ENCODE assay signal across 7 mouse cellular contexts in the genomic region with DNA sequence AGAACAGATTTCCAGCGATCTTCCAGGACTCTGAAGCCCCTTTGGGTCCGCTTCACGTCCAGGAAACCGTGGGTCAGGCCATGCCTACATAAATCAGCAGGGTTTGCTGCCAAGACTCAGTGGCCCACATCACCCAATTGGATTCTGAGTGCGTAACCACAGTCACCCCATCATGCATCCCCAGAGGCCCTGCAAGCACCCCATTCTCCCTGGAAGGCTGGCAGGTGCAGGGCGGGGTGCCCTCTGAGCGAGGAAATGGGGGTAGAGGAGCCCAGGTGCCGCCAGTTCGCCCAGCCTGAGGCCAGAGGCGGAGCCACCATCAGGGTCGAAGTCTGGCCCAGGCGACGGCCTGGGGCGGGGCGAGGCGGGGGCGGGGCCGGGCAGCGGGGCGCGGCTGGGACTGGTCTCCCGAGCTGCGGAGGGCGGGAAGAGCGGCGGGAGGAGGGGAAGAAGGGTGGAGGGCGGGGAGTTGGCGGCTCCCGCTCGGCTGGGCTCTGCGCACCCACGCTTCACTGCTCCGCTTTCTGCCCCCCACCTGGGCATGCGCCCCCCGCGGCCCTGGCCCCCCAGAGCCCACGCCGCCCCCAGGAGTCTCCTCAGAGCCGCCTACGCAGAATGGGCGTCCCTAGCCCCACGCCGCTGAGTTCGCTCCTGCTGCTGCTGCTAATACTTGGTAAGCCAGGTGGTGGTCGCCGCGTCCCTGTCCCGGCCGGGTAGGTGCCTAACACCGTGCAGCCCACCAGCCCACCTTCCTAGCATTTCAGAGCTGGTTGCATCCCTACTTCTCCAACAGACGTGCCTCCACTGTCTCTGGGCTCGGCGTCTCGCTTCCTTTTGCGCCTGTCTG. TPM values are rescaled to one million over a fixed set of nuclear protein-coding genes. Genes with fewer than 3 reads are reported as not detected.
A peak's percentile ranks its signal among the peaks of the same experiment; 100 is the strongest.
DNase-seq lines count a peak whose midpoint lies in the region; ATAC-seq and TF ChIP-seq lines count a peak whose summit lies in the region.

No protein-coding gene starts in this region.

- H3K27ac ChIP-seq in hindbrain, postnatal 0 days, result peak overlapping the region; percentile 89
- H3K27ac ChIP-seq in limb, embryonic 11.5 days (replicated peaks; ENCODE audit: low read depth, low read length), result 0 out of 2 replicates have a peak overlapping the region, but pooled peaks have one; percentile 47
- H3K27ac ChIP-seq in midbrain, embryonic 12.5 days (replicated peaks), result peak overlapping the region; percentile 52
- peak overlapping the region; percentile 98 for H3K27ac ChIP-seq in small intestine, adult 2 months (ENCODE audit: insufficient read depth, low read depth, low read length)

- peak overlapping the region; percentile 87 for H3K4me2 ChIP-seq in hindbrain, postnatal 0 days (ENCODE audit: low read depth, low read length)
- H3K4me2 ChIP-seq in limb, embryonic 11.5 days (ENCODE audit: low read depth, severe bottlenecking), result peak overlapping the region; percentile 91
- H3K4me2 ChIP-seq in midbrain, embryonic 12.5 days (replicated peaks), result peak overlapping the region; percentile 73

- peaks cover 2% of the 10 kb centered on the region; the same call in 1 of the 2 replicates for H3K36me3 ChIP-seq in hindbrain, postnatal 0 days (ENCODE audit: insufficient read depth, low read length)
- no peaks in the 10 kb centered on the region for H3K36me3 ChIP-seq in limb, embryonic 11.5 days (ENCODE audit: control insufficient read depth, insufficient read depth, low read length)
- 0 out of 2 replicates have a peak, but pooled peaks cover 4% of the 10 kb centered on the region for H3K36me3 ChIP-seq in midbrain, embryonic 12.5 days
- H3K36me3 ChIP-seq in small intestine, adult 2 months (ENCODE audit: control insufficient read depth, insufficient read depth, low read length), result no peaks in the 10 kb centered on the region; the same call in 1 of the 2 replicates

- H3K4me3 ChIP-seq in hindbrain, postnatal 0 days (ENCODE audit: low read length), result peak overlapping the region; percentile 56
- peak overlapping the region; percentile 71 for H3K4me3 ChIP-seq in limb, embryonic 11.5 days (ENCODE audit: low read depth, low read length)
- peak overlapping the region; percentile 72 for H3K4me3 ChIP-seq in midbrain, embryonic 12.5 days
- H3K4me3 ChIP-seq in small intestine, adult 2 months (ENCODE audit: low read depth, low read length), result peak overlapping the region; percentile 70

- H3K9ac ChIP-seq in hindbrain, postnatal 0 days (replicated peaks; ENCODE audit: low read length), result peak overlapping the region; percentile 64
- peak overlapping the region; percentile 60 for H3K9ac ChIP-seq in limb, embryonic 11.5 days (ENCODE audit: low read length)
- peak overlapping the region; percentile 80 for H3K9ac ChIP-seq in midbrain, embryonic 12.5 days (replicated peaks)

- peak; percentile 54 for ATAC-seq in hindbrain, postnatal 0 days
- ATAC-seq in limb, embryonic 11.5 days (ENCODE audit: insufficient number of reproducible peaks, low FRiP score, low TSS enrichment, low read depth), result peak; percentile 73
- peak; percentile 79 for ATAC-seq in midbrain, embryonic 12.5 days (ENCODE audit: low FRiP score, low read depth)

- no peaks in the 10 kb centered on the region for H3K9me3 ChIP-seq in hindbrain, postnatal 0 days (ENCODE audit: low read length)
- H3K9me3 ChIP-seq in limb, embryonic 11.5 days (ENCODE audit: control insufficient read depth, low read length), result no peaks in the 10 kb centered on the region
- H3K9me3 ChIP-seq in midbrain, embryonic 12.5 days, result no peaks in the 10 kb centered on the region

- DNase-seq in adrenal gland, adult (ENCODE audit: inconsistent age in 2 of 2, low spot score in 1 of 2), result peak; percentile 93 to 98
- DNase-seq in cerebellum, postnatal 36 days, result peak; percentile 84 to 92
- DNase-seq in gastrocnemius, adult 8-10 months (ENCODE audit: low spot score in 2 of 2), result peak; percentile 75 to 79
- DNase-seq in hindbrain, postnatal 0 days (ENCODE audit: low spot score), result peak; percentile 87
- peak; percentile 93 for DNase-seq in limb, embryonic 11.5 days (ENCODE audit: low spot score)

- WGBS in hindbrain, postnatal 0 days, result under 1% methylated on average over 46 of the region's 55 CpGs
- 1% methylated on average over 44 of the region's 55 CpGs for WGBS in limb, embryonic 11.5 days
- WGBS in midbrain, embryonic 12.5 days, result under 1% methylated on average over 36 of the region's 55 CpGs
- WGBS in small intestine, adult 2 months, result 2% methylated on average over 50 of the region's 55 CpGs

- no peaks in the 10 kb centered on the region for H3K27me3 ChIP-seq in hindbrain, postnatal 0 days (ENCODE audit: insufficient read depth, low read length)
- H3K27me3 ChIP-seq in limb, embryonic 11.5 days (ENCODE audit: control insufficient read depth, insufficient read depth, low read length), result no peaks in the 10 kb centered on the region
- H3K27me3 ChIP-seq in midbrain, embryonic 12.5 days, result peaks cover 8% of the 10 kb centered on the region
- H3K27me3 ChIP-seq in small intestine, adult 2 months (ENCODE audit: control insufficient read depth, insufficient read depth, low read length), result no peaks in the 10 kb centered on the region

- peaks cover 20% of the 10 kb centered on the region for H3K4me1 ChIP-seq in hindbrain, postnatal 0 days (ENCODE audit: insufficient read depth, low read length)
- H3K4me1 ChIP-seq in limb, embryonic 11.5 days (ENCODE audit: control insufficient read depth, insufficient read depth, low read length), result peaks cover 12% of the 10 kb centered on the region; the same call in 1 of the 2 replicates
- H3K4me1 ChIP-seq in midbrain, embryonic 12.5 days, result peaks cover 72% of the 10 kb centered on the region
- H3K4me1 ChIP-seq in small intestine, adult 2 months (ENCODE audit: control insufficient read depth, insufficient read depth, insufficient read length, low read length), result peaks cover 13% of the 10 kb centered on the region; the same call in 1 of the 2 replicates

- TF ChIP-seq CTCF in hindbrain, postnatal 0 days (IDR thresholded peaks at IDR 0.05; ENCODE audit: low read depth), result no peak
- peak; percentile 5; the same call in 1 of the 2 replicates for TF ChIP-seq CTCF in small intestine, adult 2 months (IDR thresholded peaks at IDR 0.05; ENCODE audit: extremely low read depth, insufficient read length, insufficient replicate concordance, low read depth, low read length)

- TF ChIP-seq POLR2A in small intestine, adult 2 months (IDR thresholded peaks at IDR 0.05; ENCODE audit: low read depth, low read length), result peak; percentile 82

RNA-seq across cellular contexts. Expression of gene Atp1a2, which starts 14.3 kb away (rescaled TPM):
- total RNA-seq in gastrocnemius, adult 8-10 months (2022), result 100 to 1,000 TPM; 819 to 944 (median 894) TPM
- 546 and 572 TPM in 2 replicates for total RNA-seq in hindbrain, postnatal 0 days (2014; rRNA removed)
- polyA plus RNA-seq in hindbrain, postnatal 0 days (2015; fragmentation: Nextera tagmentation; extraction: Ambion mirVana), result 119 and 123 TPM in 2 replicates
- 1.4 and 1.5 TPM in 2 replicates for polyA plus RNA-seq in limb, embryonic 11.5 days (2014; fragmentation: Nextera tagmentation; extraction: Ambion mirVana)
- polyA plus RNA-seq in midbrain, embryonic 12.5 days (2016; fragmentation: Nextera tagmentation; extraction: Ambion mirVana), result 12.8 and 13.2 TPM in 2 replicates
- polyA plus RNA-seq in small intestine, adult 2 months (2012; rRNA removed), result 2.7 and 3.5 TPM in 2 replicates

RNA-seq across cellular contexts. Expression of gene Kcnj9, which starts 17.0 kb away (rescaled TPM):
- not detected for total RNA-seq in gastrocnemius, adult 8-10 months (2022)
- total RNA-seq in hindbrain, postnatal 0 days (2014; rRNA removed), result 8.0 and 9.8 TPM in 2 replicates
- 3.6 and 4.2 TPM in 2 replicates for polyA plus RNA-seq in hindbrain, postnatal 0 days (2015; fragmentation: Nextera tagmentation; extraction: Ambion mirVana)
- polyA plus RNA-seq in limb, embryonic 11.5 days (2014; fragmentation: Nextera tagmentation; extraction: Ambion mirVana), result not detected in 2 replicates
- 1.7 and 2.7 TPM in 2 replicates for polyA plus RNA-seq in midbrain, embryonic 12.5 days (2016; fragmentation: Nextera tagmentation; extraction: Ambion mirVana)
- 0.25 TPM in 1 of 2 replicates, not detected in the other for polyA plus RNA-seq in small intestine, adult 2 months (2012; rRNA removed)

RNA-seq across cellular contexts. Expression of gene Kcnj10, which starts 28.9 kb away (rescaled TPM):
- total RNA-seq in gastrocnemius, adult 8-10 months (2022), result under 1 TPM in 2 of 4 experiments, not detected in 2; 0.04 to 0.05 TPM
- 8.6 and 10.0 TPM in 2 replicates for total RNA-seq in hindbrain, postnatal 0 days (2014; rRNA removed)
- polyA plus RNA-seq in hindbrain, postnatal 0 days (2015; fragmentation: Nextera tagmentation; extraction: Ambion mirVana), result 5.4 and 5.6 TPM in 2 replicates
- 0.07 and 0.11 TPM in 2 replicates for polyA plus RNA-seq in limb, embryonic 11.5 days (2014; fragmentation: Nextera tagmentation; extraction: Ambion mirVana)
- polyA plus RNA-seq in midbrain, embryonic 12.5 days (2016; fragmentation: Nextera tagmentation; extraction: Ambion mirVana), result 0.64 and 0.85 TPM in 2 replicates
- 0.44 and 0.65 TPM in 2 replicates for polyA plus RNA-seq in small intestine, adult 2 months (2012; rRNA removed)

RNA-seq across cellular contexts. Expression of gene Igsf8, which starts 50.7 kb away (rescaled TPM):
- total RNA-seq in gastrocnemius, adult 8-10 months (2022), result 10 to 100 TPM in 1 of 4 experiments, 1 to 10 TPM in 3; 7.3 to 10.5 (median 7.7) TPM
- total RNA-seq in hindbrain, postnatal 0 days (2014; rRNA removed), result 136 and 150 TPM in 2 replicates
- polyA plus RNA-seq in hindbrain, postnatal 0 days (2015; fragmentation: Nextera tagmentation; extraction: Ambion mirVana), result 90.2 and 90.8 TPM in 2 replicates
- 31.9 and 35.4 TPM in 2 replicates for polyA plus RNA-seq in limb, embryonic 11.5 days (2014; fragmentation: Nextera tagmentation; extraction: Ambion mirVana)
- 103 and 106 TPM in 2 replicates for polyA plus RNA-seq in midbrain, embryonic 12.5 days (2016; fragmentation: Nextera tagmentation; extraction: Ambion mirVana)
- 52.7 and 90.8 TPM in 2 replicates for polyA plus RNA-seq in small intestine, adult 2 months (2012; rRNA removed)

RNA-seq across cellular contexts. Expression of gene Atp1a4, which starts 53.9 kb away (rescaled TPM):
- under 1 TPM; 0.11 to 0.44 (median 0.27) TPM for total RNA-seq in gastrocnemius, adult 8-10 months (2022)
- 0.10 TPM in 1 of 2 replicates, not detected in the other for total RNA-seq in hindbrain, postnatal 0 days (2014; rRNA removed)
- polyA plus RNA-seq in hindbrain, postnatal 0 days (2015; fragmentation: Nextera tagmentation; extraction: Ambion mirVana), result 0.05 TPM in 1 of 2 replicates, not detected in the other
- not detected in 2 replicates for polyA plus RNA-seq in limb, embryonic 11.5 days (2014; fragmentation: Nextera tagmentation; extraction: Ambion mirVana)
- not detected in 2 replicates for polyA plus RNA-seq in midbrain, embryonic 12.5 days (2016; fragmentation: Nextera tagmentation; extraction: Ambion mirVana)
- polyA plus RNA-seq in small intestine, adult 2 months (2012; rRNA removed), result not detected in 2 replicates

Comparison
In these comparisons a context has a peak if more than half of its experiments do, and no peak if none do; other contexts are left out.
1. Peak in every context shown above with its lines: DNase-seq, ATAC-seq, H3K4me3 ChIP-seq and H3K27ac ChIP-seq.
2. H3K27ac ChIP-seq: peak in every context shown above with its lines; median percentile 98 in small intestine, adult 2 months; 89 in hindbrain, postnatal 0 days; 52 in midbrain, embryonic 12.5 days; 47 in limb, embryonic 11.5 days.